Mouse (Mus musculus) adrenal gland, postnatal 4 days (tissue): ENCODE results near the gene Tkt. TPM values are rescaled to one million over a fixed set of nuclear protein-coding genes. Genes with fewer than 3 reads are reported as not detected.
A peak's percentile ranks its signal among the peaks of the same experiment; 100 is the strongest.

Experiments
- DNase-seq, 2 experiments: peaks; one replicate each; pipeline ENCODE4 v3.0.0; 2021 to 2022; ENCODE audit warnings: low spot score in 2 of 2, mixed read lengths in 2 of 2
- total RNA-seq, 2 experiments: library from RNA; stranded (reverse); gene quantifications; 2 replicates each; pipeline ENCODE4 v1.2.3; 2021

Gene Tkt
- total RNA-seq, 2 experiments from 2014 or later, result 399 to 408 TPM

GRCm38 (mm10) chr14:30584077-30584476, 35.9 kb downstream of the Tkt start:
- no peak for DNase-seq

GRCm38 (mm10) chr14:30584497-30585251, 36.5 kb downstream of the Tkt start:
- DNase-seq, result no peak

- no peak for DNase-seq
Observed at GRCm38 (mm10) chr14:30585323-30585722, 37.2 kb downstream of the Tkt start.

GRCm38 (mm10) chr14:30586780-30587461, 38.8 kb downstream of the Tkt start:
- no peak for DNase-seq

- no peak for DNase-seq
Observed at GRCm38 (mm10) chr14:30590041-30590645, 42.0 kb downstream of the Tkt start.

GRCm38 (mm10) chr14:30590918-30591317, 42.8 kb downstream of the Tkt start:
- no peak for DNase-seq

- peak; percentile 64 to 73 for DNase-seq
Observed at GRCm38 (mm10) chr14:30591417-30591816, 43.3 kb downstream of the Tkt start.

- DNase-seq, result no peak
Observed at GRCm38 (mm10) chr14:30593279-30594091, 45.3 kb downstream of the Tkt start.

- DNase-seq, result no peak
Observed at GRCm38 (mm10) chr14:30594092-30594695, 46.0 kb downstream of the Tkt start.

GRCm38 (mm10) chr14:30595576-30596313, 47.6 kb downstream of the Tkt start:
- DNase-seq, result peak in 1 of 2 experiments; percentile 54

- DNase-seq, result no peak
Observed at GRCm38 (mm10) chr14:30596407-30596806, 48.2 kb downstream of the Tkt start.

GRCm38 (mm10) chr14:30597142-30597541, 49.0 kb downstream of the Tkt start:
- no peak for DNase-seq

GRCm38 (mm10) chr14:30606817-30607216, 58.7 kb downstream of the Tkt start:
- no peak for DNase-seq

- DNase-seq, result no peak
Observed at GRCm38 (mm10) chr14:30607696-30608095, 59.5 kb downstream of the Tkt start.

GRCm38 (mm10) chr14:30608176-30608575, 60.0 kb downstream of the Tkt start:
- no peak for DNase-seq

GRCm38 (mm10) chr14:30609499-30609898, 61.3 kb downstream of the Tkt start:
- DNase-seq, result no peak

- no peak for DNase-seq
Observed at GRCm38 (mm10) chr14:30610304-30610703, 62.1 kb downstream of the Tkt start.

- DNase-seq, result no peak
Observed at GRCm38 (mm10) chr14:30610940-30611339, 62.8 kb downstream of the Tkt start.

- peak; percentile 74 to 77 for DNase-seq
Observed at GRCm38 (mm10) chr14:30612523-30612922, 64.4 kb downstream of the Tkt start.
